Mouse (Mus musculus): ENCODE data around the gene Vamp3.

- no peak for TF ChIP-seq EP300 (IDR thresholded peaks at IDR 0.05; ENCODE audit: low read depth in 1 of 2, low read length in 2 of 2)
- TF ChIP-seq POLR2A (IDR thresholded peaks at IDR 0.05; ENCODE audit: control insufficient read depth in 1 of 2, insufficient read depth in 1 of 2, low read depth in 1 of 2, low read length in 2 of 2, poor library complexity in 1 of 2) = no peak
- no peak for TF ChIP-seq CTCF (IDR thresholded peaks at IDR 0.05 in 2 of 3, conservative IDR thresholded peaks at IDR 0.05 in 1 of 3; ENCODE audit: control insufficient read depth in 1 of 3, insufficient read depth in 1 of 3, low read depth in 2 of 3, low read length in 3 of 3, poor library complexity in 1 of 3, severe bottlenecking in 1 of 3)
- TF ChIP-seq RCOR1 (IDR thresholded peaks at IDR 0.05; ENCODE audit: low read depth, low read length) = no peak
- no peak for TF ChIP-seq POLR2AphosphoS5 (IDR thresholded peaks at IDR 0.05; ENCODE audit: borderline replicate concordance, low read depth, low read length)
- no peak for TF ChIP-seq MXI1 (IDR thresholded peaks at IDR 0.05; ENCODE audit: low read depth, low read length)
- no peak for TF ChIP-seq CHD2 (IDR thresholded peaks at IDR 0.05; ENCODE audit: low read length)
- TF ChIP-seq KAT2A (conservative IDR thresholded peaks at IDR 0.05; ENCODE audit: low read depth, low read length) = no peak
Measured at GRCm38 (mm10) chr4:151089270-151089669, 31.5 kb upstream of the Vamp3 start, which contains the start of gene Gm13090.

Data from MEL (cell line).